Mouse (Mus musculus): ENCODE measurements around the gene Pogk.
A peak's percentile ranks its signal among the peaks of the same experiment; 100 is the strongest.

Gene Pogk

DNA sequence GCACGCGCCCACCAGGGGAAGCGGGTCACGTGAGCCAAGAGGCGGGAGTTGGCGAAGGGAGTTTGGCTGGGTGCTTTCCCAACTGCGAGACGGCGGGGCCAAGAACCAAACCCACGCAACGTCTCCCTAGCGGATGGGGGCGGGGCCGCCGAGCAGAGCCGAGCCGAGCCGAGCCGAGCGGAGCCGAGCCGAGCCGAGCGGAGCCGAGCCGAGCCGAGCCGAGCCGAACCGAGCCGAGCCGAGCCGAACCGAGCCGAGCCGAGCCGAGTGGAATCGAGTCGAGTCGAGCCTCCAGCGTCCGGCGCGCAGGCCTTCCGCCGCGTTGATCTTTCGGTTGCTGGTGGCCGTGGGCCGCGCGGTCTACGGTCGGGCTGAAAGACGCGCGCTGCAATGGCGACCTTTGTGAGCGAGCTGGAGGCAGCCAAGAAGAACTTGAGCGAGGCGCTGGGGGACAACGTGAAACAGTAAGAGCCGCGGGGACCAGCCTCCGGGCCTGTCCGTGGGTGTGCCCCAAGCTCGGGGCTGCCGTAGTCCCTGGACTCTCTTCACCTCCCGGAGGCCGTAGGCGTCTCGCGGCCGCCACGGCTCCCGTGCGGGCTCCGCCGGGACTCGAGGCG lies 30.5 kb downstream of the Pogk start, which contains the start of gene Tada1:
TSS of gene Tada1 (plus strand) at position 85 of the 617 bp plus-strand sequence.
- peak; percentile 96 for DNase-seq (ENCODE audit: low read depth)

DNA sequence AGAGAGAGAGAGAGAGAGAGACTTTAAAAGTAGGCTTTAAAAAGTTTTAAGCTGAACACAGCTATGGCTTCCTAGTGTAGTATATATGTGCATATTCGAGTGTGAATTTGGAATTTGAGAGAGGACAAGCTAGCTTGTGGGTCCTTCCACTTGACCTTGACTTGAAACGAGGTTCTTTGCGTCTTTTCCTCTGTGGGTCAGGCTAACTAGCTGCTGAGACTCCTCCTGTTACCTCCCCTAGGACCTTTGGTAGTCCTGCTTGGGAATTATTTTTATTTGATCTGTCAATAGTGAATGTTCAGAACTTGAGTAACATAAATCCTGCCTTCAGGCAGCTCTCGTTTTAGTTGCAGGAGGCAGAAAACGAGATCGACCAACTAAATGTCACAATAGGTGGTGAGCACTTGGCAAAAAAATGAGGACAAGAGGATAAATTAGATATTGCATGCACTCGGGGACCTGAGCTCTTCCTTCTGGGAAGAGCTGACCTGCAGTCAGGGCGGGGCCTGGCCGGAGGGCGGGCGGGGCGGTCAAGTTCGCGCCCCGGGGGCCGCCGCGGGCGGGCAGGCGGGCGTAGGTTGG lies 31.1 kb downstream of the Pogk start:
- no peak for DNase-seq (ENCODE audit: low read depth)

GRCm38 (mm10) chr1:166377171-166377570 lies 32.5 kb downstream of the Pogk start:
- no peak for DNase-seq (ENCODE audit: low read depth)

- DNase-seq (ENCODE audit: low read depth), result no peak
Observed at GRCm38 (mm10) chr1:166363122-166363521, 46.5 kb downstream of the Pogk start.

- no peak for DNase-seq (ENCODE audit: low read depth)
Observed at GRCm38 (mm10) chr1:166362659-166363058, 47.0 kb downstream of the Pogk start.

- peak; percentile 22 for DNase-seq (ENCODE audit: low read depth)
Observed at GRCm38 (mm10) chr1:166361842-166362241, 47.8 kb downstream of the Pogk start.

GRCm38 (mm10) chr1:166360896-166361295 lies 48.8 kb downstream of the Pogk start:
- no peak for DNase-seq (ENCODE audit: low read depth)

DNA sequence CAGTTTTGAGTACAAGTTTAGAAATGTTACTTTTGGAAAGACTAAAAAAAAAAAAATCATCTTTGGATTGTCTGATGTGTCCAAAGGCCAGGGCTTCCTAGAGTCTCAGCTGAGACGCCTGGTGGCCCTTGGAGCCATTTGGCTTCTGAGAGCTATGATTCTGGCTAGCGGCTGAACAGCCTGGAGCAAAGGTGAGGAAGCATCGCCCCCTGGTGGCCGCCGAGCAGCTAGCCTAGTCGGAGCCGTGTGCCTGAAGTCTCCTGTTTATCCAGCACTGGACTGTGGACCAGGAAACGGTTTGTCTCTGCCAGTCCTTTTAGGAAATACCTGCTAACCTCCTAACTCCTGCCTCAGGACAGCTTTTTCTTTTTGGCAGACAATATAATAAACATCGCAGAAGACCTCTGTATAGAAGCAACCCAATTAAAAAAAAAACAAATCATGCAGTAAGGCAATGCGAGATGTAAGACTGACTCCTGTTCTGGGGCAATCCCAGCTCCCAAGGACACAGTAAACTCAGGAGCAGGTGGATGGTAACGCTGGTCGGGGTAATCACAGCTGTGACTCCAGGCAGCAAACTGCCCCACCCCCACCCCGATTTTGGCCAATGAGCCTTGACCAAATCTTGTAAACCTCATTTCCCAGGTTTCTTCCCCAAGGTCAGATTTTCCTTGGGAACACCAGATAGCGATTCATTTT lies 49.4 kb downstream of the Pogk start:
- peak; percentile 86 for DNase-seq (ENCODE audit: low read depth)

GRCm38 (mm10) chr1:166349751-166350150 lies 59.9 kb downstream of the Pogk start:
- DNase-seq (ENCODE audit: low read depth), result peak; percentile 17

DNA sequence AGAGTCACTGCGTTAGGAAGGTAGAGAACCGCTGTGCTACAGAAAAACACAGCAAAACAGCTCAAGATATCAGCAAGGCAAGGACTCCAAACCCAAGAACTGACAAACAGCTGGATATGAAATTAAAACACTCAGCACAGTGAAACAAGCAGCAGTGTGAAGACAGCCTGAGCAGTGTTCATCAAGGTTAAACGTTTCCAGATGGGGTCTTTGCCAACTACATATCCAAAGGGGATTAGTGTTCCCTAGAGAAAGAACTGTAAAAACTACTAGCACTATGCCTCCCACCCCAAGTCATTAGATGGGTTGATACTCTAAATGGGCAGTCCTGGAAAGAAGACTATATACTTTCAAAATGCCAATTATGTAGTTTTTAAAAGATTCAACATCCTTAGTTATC lies 60.3 kb downstream of the Pogk start:
- DNase-seq (ENCODE audit: low read depth), result no peak

- DNase-seq (ENCODE audit: low read depth), result no peak
Observed at GRCm38 (mm10) chr1:166346906-166347305, 62.8 kb downstream of the Pogk start.

DNA sequence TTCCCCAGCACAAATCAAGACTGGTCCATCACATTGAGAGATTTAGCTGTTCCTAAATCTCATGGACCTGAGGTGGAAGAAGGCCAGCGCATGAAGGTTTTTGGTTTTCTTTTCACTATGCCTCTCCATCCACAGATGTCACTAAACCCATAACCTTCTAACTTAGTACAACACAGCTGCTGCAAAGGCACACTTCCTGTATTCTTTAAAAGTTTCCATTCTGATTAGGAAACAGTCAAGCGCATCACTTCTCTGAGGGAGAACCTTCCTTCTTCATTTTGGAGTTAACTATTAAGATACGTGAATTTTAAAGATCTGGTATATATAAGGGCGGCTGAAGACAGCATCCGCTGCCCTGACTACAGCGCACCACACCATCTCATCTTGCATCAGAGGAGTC lies 64.1 kb downstream of the Pogk start:
- DNase-seq (ENCODE audit: low read depth), result no peak

DNA sequence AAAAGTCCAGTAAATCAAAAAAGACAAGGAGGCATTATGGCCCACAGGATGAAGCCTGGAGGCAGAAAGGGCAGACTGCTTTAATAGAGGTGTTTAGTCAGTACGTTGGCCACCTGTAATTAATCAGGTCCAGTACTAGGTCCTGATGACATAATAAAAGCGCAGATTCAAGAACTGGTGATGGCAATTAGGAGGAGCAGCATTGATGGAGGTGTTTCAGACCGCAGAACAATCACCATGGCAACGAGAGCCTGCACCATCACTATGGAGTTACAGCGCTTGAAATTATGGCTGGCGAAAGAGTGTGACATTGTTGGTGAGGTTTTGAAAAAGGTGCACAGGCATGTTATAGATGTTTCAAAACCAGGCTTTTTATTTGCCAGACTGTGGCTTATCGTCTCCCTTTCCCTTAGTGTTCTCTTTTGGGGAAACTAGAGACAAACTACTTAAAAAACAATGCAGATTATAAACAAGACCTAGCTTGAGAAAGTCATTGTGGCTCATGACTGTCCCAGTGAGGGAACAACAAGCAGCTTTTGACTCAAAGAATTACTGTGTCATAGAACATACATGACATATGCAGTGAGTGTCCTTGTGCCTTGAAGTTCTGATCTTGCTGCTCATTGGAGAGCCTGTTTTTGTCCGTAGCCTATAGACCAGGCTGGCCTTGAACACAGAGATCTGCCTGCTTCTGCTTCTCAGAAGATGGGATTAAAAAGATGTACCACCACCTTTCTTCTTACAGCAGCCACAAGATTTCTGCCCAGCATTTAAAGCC lies 65.2 kb downstream of the Pogk start:
- DNase-seq (ENCODE audit: low read depth), result no peak

DNA sequence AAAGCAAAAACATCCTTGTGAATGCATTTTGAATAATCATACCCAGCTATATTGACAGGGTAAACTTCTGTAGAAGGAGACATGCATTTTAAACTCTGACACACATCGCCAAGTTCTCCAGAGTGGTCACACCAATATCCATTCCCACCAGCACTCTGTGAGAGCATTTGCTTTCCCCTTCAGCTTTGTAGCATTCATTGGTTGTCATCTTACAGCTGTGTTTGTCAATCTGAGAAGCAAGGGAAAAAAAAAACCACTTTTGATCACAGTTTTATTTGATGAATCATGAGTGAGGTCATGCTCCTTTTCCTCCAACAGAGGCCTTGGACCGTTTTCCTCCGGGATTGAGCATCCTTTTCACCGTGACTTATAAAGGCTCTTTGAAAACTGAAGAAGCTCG lies 66.1 kb downstream of the Pogk start:
- no peak for DNase-seq (ENCODE audit: low read depth)

GRCm38 (mm10) chr1:166342539-166342938 lies 67.1 kb downstream of the Pogk start:
- peak; percentile 52 for DNase-seq (ENCODE audit: low read depth)

GRCm38 (mm10) chr1:166342060-166342459 lies 67.6 kb downstream of the Pogk start:
- DNase-seq (ENCODE audit: low read depth), result no peak

DNA sequence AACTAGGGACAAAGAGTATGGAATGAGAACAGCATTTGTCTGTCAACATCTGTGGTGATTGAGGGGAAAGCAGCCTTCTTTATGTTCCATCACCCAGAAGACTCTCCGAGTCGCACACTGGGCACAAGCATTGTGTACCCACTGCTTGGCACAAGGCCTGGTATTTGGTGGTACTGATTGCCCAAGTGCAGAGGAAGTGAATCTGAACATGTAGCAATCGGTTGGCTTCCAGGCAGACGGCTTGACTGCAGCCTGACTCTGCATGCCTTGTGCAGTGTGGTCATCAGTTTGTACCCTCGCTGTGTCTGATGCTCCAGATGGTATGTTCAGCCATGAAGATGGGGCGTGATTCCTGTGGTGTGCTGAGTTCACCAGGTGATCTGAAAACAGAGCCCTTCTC lies 70.6 kb downstream of the Pogk start:
- DNase-seq (ENCODE audit: low read depth), result peak; percentile 79

All from 416B (cell line).